Mouse (Mus musculus) gastrocnemius, postnatal 14 days (tissue): ENCODE results near the gene Gm3298. TPM values are rescaled to one million over a fixed set of nuclear protein-coding genes. Genes with fewer than 3 reads are reported as not detected.
"Not testable (repeated sequence)": the region's sequence is repeated elsewhere in the genome, so short reads cannot be mapped to it uniquely, and the experiment has no call there.

Experiments
- DNase-seq: peaks from one replicate; pipeline ENCODE4 v3.0.0; 2021; ENCODE audit warnings: mixed read lengths
- intact Hi-C: fragments of 180-260 bp; cut with DNase I; formaldehyde crosslinking; loops from one replicate; pipeline ENCODE4 v1.15.1; 2025; ENCODE audit warnings: low total_unique reads
- long read RNA-seq, 2 experiments: library from polyadenylated mRNA; stranded (forward); transcript quantifications; one replicate each; pipeline ENCODE4 v2.0.0; 2021
- total RNA-seq, 2 experiments: library from RNA; stranded (reverse); gene quantifications; 2 replicates each; pipeline ENCODE4 v1.2.3; 2021

The Gm3298 gene
- total RNA-seq = not detected
- long read RNA-seq, experiment 1 = 0 reads
- long read RNA-seq, experiment 2 = 0 reads

GRCm38 (mm10) chr14:5015591-5015990, at the start of gene Gm3298:
Gene Gm3298, plus strand, starts transcription at chr14:5015891.
- DNase-seq, intact Hi-C loops: not testable (repeated sequence)

DNA sequence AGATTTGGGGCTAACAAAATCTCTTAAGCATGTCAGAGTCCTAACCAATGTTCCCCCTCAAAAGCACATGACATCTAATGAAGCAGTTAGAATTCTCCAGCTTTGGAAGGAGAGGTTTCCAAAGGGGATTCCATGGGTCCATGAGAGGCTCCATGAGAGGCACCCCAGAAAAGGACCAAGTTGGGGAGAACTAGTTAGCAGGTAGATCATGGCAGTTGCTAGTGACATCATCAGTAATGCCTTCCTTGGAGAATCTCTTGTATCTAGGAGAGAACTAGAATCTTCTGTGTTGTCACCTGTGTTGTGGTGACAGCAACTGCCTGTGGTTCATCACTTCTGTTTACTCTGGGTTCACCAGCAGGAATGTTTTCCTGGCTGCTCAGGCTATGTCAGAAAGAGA, 32.1 kb upstream of the Gm3298 start, which contains the start of gene Gm8297:
Gene Gm8297, plus strand, starts transcription at position 301 of the 400 bp plus-strand sequence.
- DNase-seq, intact Hi-C loops: not testable (repeated sequence)

- intact Hi-C loops = not testable (repeated sequence)
These were observed 34.6 kb downstream of the Gm3298 start, which contains the start of gene 4930555G01Rik for GRCm38 (mm10) chr14:5050329-5050728. Gene 4930555G01Rik, plus strand, starts transcription at chr14:5050629.

More at GRCm38 (mm10) chr14:5050329-5050728, 34.6 kb downstream of the Gm3298 start, which contains the start of gene 4930555G01Rik:
- DNase-seq = not testable (repeated sequence)

Other genes with a start within 250 kb of the Gm3298 start
- not detected for gene Gm9602, start 239.6 kb upstream of the Gm3298 start, total RNA-seq
- gene Gm3269, start 177.8 kb upstream of the Gm3298 start, total RNA-seq = not detected
- 1 to 10 TPM; 1.0 to 3.0 TPM for gene Gm3264, start 160.3 kb upstream of the Gm3298 start, total RNA-seq
- not detected for gene Gm3278, start 123.5 kb upstream of the Gm3298 start, total RNA-seq
- gene Gm8297, start 32.0 kb upstream of the Gm3298 start, total RNA-seq = not detected
- gene 4930555G01Rik, start 34.7 kb downstream of the Gm3298 start, total RNA-seq = not detected
- under 1 TPM in 1 of 2 experiments, not detected in 1; 0.18 TPM for gene Gm8281, start 55.1 kb downstream of the Gm3298 start, total RNA-seq
- gene Gm8279, start 115.6 kb downstream of the Gm3298 start, total RNA-seq = not detected
- gene Gm3317, start 148.6 kb downstream of the Gm3298 start, total RNA-seq = not detected
- not detected for gene Gm8271, start 169.9 kb downstream of the Gm3298 start, total RNA-seq
- gene Gm3526, start 244.7 kb downstream of the Gm3298 start, total RNA-seq = not detected